In genomic region chr17:31042751-31043150, GRCm38 (mm10) we compare ENCODE assay signal across 22 mouse cellular contexts.
"Had no signal": no experiment of that assay in that cellular context is flagged by ENCODE, and none has a peak within 500 bp of the region (broad histone marks: within the 10 kb centered on the region; RNA-seq: fewer than 3 reads in every experiment).

No protein-coding gene starts in this region.

- H3K4me2 ChIP-seq: liver, embryonic 15.5 days; lung, embryonic 15.5 days; midbrain, embryonic 13.5 days; neural tube, embryonic 13.5 days; neural tube, embryonic 15.5 days had no signal

- ATAC-seq: liver, postnatal 0 days; lung, postnatal 0 days; midbrain, embryonic 13.5 days had no signal

- H3K4me1 ChIP-seq: lung, embryonic 15.5 days; midbrain, embryonic 10.5 days; midbrain, embryonic 13.5 days; neural tube, embryonic 13.5 days; neural tube, embryonic 15.5 days had no signal

- H3K9me3 ChIP-seq: liver, embryonic 15.5 days; lung, embryonic 15.5 days; megakaryocyte, embryonic 14.5 days; midbrain, embryonic 10.5 days; midbrain, embryonic 13.5 days; neural tube, embryonic 13.5 days; neural tube, embryonic 15.5 days had no signal

- H3K4me3 ChIP-seq: liver, embryonic 15.5 days; lung, embryonic 15.5 days; megakaryocyte, embryonic 14.5 days; midbrain, embryonic 10.5 days; midbrain, embryonic 13.5 days; myocyte; neural tube, embryonic 13.5 days; neural tube, embryonic 15.5 days had no signal

- DNase-seq: liver, postnatal 0 days; lung, adult 2 months; lung, postnatal 14 days; lung, postnatal 36 days; retina, postnatal 1 day; right cerebral cortex, adult 18-20 months; right cerebral cortex, postnatal 25 days; right cerebral cortex, postnatal 4 days; spleen, adult 18-20 months; thymus, adult 18-20 months; thymus, postnatal 14 days; thymus, postnatal 36 days had no signal

- H3K27me3 ChIP-seq: liver, embryonic 15.5 days; lung, embryonic 15.5 days; midbrain, embryonic 13.5 days; neural tube, embryonic 13.5 days; neural tube, embryonic 15.5 days had no signal

- H3K36me3 ChIP-seq: liver, embryonic 15.5 days; lung, embryonic 15.5 days; midbrain, embryonic 10.5 days; midbrain, embryonic 13.5 days; neural tube, embryonic 13.5 days; neural tube, embryonic 15.5 days had no signal

- H3K9ac ChIP-seq: liver, embryonic 15.5 days; liver, postnatal 0 days; lung, embryonic 15.5 days; midbrain, embryonic 13.5 days; neural tube, embryonic 13.5 days; neural tube, embryonic 15.5 days had no signal

- H3K27ac ChIP-seq: liver, embryonic 15.5 days; lung, embryonic 15.5 days; macrophage; midbrain, embryonic 10.5 days; midbrain, embryonic 13.5 days; neural tube, embryonic 13.5 days; neural tube, embryonic 15.5 days had no signal
